Mouse (Mus musculus) erythroid progenitor cell, adult 5-6 weeks (primary cell): ENCODE results near the gene Spag16. TPM values are rescaled to one million over a fixed set of nuclear protein-coding genes. Genes with fewer than 3 reads are reported as not detected.

Experiments
- ATAC-seq: replicated peaks from 2 replicates; pipeline ENCODE4 v1.8.0; 2016; ENCODE audit warnings: moderate number of reproducible peaks, mild to moderate bottlenecking, moderate TSS enrichment, inconsistent platforms; ENCODE audit not compliant: poor library complexity, low FRiP score, severe bottlenecking
- total RNA-seq, 2 experiments: library from RNA; stranded (forward) in 1 of 2; stranded (reverse) in 1 of 2; fragments of 150-400 nt in 1 of 2; fragments of 186-747, 209-891 nt in 1 of 2; gene quantifications; 2 replicates each; pipeline versions ENCODE4 v1.2.3 to v1.2.4; 2015 to 2017; ENCODE audit warnings: low replicate concordance in 2 of 2

Gene Spag16
- total RNA-seq, 2 experiments from 2014 or later, result not detected

DNA sequence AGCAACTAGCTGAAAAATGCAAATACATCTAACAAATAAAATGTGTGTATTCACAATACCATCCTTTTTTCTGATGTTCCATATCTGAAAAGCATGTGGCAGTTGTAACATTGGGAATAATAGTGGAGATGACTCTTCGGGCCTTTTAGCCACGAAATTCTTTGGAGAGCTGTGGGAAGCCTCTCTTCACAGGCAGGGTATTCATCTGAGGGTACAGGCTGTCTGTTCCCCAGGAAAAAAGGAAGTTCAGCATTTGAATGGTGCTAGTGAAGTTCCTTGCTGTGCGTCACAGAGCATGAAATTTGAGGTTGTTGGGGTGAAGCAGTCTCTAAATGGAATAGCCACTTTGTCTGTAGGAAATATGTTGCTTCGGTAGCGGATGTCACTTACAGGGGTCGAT lies 246.7 kb downstream of the Spag16 start:
- ATAC-seq, result no peak

- no peak for ATAC-seq
Observed at GRCm38 (mm10) chr1:70078806-70079205, 252.0 kb downstream of the Spag16 start.

DNA sequence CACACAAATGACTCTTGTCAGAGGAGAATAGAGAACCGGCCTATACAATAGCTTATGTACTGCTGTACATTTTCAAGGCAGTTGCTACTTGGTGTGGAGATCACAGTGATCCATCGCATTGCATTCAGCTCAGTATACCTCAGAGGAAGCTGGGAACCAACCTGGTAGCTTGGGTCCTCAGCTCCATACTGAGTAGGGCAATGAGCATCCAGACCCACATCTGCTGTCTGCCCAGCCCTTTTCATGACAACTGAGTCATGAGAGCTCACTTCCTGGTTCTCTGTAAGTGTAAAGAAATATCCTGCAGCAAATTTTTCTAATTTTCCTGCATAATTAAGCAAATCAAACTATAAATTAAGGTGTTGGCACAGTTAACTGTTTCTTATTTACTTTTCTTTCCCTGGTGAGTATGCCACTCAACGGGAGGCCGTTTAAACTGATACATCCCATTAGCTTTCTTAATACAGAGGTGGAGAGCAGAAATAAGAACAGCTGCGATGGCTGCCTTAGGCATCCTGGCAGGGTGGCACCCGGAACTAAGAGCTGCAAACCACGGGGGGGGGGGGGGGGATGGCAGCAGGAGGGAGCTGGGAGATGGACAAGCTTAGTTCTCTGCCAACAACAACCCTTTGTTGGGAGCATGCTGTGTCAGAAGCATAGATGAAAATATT lies 255.6 kb downstream of the Spag16 start:
- ATAC-seq, result no peak

DNA sequence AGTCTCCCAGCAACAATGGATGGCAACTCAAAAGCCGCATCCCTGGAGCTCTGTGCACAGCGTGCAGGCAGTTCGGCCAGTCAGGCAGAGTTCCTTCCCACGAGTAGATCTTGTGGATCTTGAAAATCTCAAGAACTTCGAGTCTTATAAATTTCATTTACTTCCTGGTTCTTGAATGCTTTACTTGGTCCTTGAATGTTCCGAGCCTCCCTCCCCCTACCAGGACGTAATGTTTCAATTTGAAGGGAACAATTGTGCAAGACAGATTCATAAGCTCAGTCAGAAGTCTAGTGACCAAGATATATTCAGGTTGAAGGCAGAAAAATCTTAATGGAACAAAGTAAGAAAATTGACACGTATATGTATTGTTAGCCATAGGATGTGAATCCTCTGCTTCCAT lies 277.9 kb downstream of the Spag16 start:
- no peak for ATAC-seq

- ATAC-seq, result no peak
Observed at GRCm38 (mm10) chr1:70116212-70116982, 289.6 kb downstream of the Spag16 start.

DNA sequence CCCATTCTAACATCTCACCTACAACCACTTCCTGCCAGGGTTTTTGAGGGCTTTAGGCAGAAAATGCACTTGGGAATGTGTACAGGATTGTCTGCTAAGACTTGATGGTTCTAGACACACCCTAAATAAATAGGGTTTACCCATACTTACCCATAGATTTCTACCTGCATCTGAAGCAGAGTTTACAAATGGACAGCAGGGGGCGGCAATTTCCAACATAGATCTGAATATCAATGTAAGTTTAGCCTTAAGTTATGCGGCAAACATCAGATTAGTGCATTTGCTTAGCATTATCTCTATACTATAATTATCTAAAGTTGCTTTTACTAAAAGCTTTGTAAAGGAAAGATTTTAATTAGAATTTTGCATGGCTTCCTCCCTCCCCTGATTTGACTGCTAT lies 301.3 kb downstream of the Spag16 start:
- no peak for ATAC-seq

DNA sequence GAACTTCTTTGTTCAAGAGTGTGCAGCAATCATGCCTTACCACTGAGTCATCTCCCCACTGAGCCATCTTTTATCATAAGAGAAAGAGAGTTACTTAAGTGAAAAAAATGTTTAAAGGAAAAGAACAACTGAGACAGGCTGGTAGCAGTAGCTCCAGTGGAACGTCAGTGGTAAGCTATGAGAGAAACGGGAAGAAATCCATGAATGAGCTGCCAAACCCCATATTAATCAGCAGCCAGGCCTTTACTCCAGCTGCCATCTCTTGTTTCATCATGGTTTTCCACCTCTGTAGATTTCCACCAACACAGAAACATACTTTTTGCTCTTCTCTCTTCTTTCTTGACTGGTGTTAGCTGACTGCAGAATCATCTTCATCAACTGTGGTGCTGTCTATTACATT lies 308.8 kb downstream of the Spag16 start:
- ATAC-seq, result no peak

GRCm38 (mm10) chr1:70165343-70166158 lies 338.8 kb downstream of the Spag16 start:
- no peak for ATAC-seq

- ATAC-seq, result no peak
Observed at GRCm38 (mm10) chr1:70180123-70180741, 353.5 kb downstream of the Spag16 start.

DNA sequence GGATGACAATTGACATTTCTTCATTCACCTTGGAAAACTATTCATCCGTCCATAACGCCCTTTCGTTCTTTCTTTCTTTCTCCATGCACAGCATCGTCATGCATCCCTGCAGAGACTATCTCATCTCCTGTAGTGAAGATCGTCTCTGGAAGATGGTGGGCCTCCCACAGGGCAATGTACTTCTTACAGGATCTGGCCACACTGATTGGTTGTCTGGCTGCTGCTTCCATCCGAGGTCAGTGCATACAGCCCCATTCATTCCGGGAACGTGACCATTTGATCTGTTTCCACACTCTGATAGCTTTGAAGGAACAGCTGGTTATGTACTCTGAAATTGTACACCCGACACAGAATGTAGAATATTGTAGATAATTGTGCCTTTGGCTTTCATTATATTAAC lies 438.0 kb downstream of the Spag16 start:
- ATAC-seq, result no peak

DNA sequence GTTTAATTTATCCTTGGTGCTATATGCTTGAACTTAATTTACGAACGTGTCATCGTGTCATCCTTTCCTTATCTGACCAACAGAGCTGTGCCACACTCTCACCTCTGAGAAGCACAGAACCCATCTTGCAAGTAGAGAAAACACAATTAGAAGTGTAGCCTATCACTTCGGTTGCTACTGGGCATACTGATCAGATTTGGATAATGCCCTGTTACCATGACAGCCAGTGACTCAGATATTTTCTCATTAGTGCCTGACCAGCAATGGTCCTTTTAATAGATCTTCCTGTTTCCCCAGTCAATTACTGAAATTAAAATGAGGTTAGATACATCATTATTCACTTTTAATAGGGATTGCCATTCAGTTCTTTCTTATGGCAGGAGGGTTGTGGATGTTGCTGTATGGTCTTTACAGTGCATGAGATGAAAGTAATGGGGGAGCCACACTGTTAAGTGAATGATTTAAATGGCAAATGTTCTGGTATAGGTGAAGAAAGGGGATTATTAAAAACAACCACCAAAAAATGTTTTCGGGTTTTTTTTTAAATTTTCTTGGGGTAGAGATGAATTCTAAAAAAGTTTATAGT lies 439.2 kb downstream of the Spag16 start:
- no peak for ATAC-seq

DNA sequence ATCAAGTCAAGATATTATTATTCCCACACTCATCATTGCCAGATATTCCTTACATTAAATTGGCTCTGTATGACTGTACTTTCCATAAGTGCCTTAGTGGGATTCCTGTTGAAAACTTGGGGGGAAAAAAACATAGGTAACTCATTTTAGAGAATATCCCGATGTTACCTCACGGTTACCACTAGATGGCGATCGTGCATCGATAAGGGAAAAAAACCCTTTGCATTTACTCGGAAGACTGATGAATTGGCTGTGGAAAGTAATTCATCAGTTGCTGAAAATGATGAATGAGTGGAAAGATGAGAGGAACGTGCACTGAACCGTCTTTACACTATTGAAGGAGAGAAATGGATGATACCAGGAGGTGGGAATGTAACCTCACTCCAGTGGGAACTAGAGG lies 443.4 kb downstream of the Spag16 start:
- ATAC-seq, result no peak

GRCm38 (mm10) chr1:70272753-70273152 lies 446.0 kb downstream of the Spag16 start:
- no peak for ATAC-seq

- ATAC-seq, result no peak
Observed at GRCm38 (mm10) chr1:70279296-70279695, 452.5 kb downstream of the Spag16 start.

DNA sequence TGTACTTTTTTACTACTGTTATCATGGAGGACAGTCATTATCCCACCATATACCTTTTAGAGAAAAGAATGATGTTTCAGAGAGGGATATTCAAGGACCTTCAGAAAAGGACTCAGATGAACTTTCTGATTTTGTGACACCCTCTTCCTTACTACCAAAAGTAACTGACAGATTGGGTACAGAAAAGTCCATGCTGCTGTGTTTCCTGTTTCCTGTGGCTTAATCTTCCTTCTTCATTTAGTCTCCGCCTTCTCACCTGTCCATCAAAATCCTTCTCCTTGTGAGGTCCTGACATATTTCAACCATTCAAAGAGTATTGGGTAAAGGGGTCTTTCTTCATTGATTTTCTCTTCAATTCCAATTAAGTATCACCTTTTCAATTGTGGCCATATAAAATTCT lies 456.6 kb downstream of the Spag16 start:
- no peak for ATAC-seq

DNA sequence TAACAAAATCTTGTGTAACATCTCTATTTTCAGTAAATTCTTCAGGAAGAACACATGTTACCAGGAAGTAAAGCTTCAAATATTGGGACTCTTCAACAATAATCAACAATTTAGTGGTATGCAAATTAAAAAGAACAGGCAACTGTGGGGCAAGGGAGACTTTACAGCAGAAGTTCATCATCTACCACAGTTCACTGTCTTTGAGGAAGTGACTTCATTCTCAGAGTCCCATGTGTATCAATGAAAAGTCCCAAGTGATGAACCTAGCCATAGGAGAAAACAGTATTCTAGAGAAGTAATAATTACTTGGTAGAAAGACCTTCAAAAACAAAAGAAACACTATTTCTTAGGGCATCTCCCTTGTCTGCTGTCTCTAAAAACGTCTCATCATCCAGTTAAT lies 457.4 kb downstream of the Spag16 start:
- no peak for ATAC-seq

- no peak for ATAC-seq
Observed at GRCm38 (mm10) chr1:70316128-70316765, 489.5 kb downstream of the Spag16 start.

GRCm38 (mm10) chr1:70320951-70321350 lies 494.2 kb downstream of the Spag16 start:
- no peak for ATAC-seq

- ATAC-seq, result no peak
Observed at GRCm38 (mm10) chr1:70346179-70346578, 519.4 kb downstream of the Spag16 start.
